Mouse (Mus musculus): ENCODE results near the gene Rasgef1b.

GRCm38 (mm10) chr5:99689909-99690308 lies 39.0 kb downstream of the Rasgef1b start:
- TF ChIP-seq KAT2A (IDR thresholded peaks at IDR 0.05; ENCODE audit: insufficient replicate concordance, low read length) (no peak), CTCF (conservative IDR thresholded peaks at IDR 0.05 in 1 of 2, IDR thresholded peaks at IDR 0.05 in 1 of 2; ENCODE audit: low read depth in 2 of 2, low read length in 2 of 2) (no peak), MXI1 (IDR thresholded peaks at IDR 0.05; ENCODE audit: low read depth, low read length) (no peak), CHD1 (IDR thresholded peaks at IDR 0.05; ENCODE audit: low read depth, low read length) (no peak), EP300 (IDR thresholded peaks at IDR 0.05; ENCODE audit: low read length) (no peak), CHD2 (IDR thresholded peaks at IDR 0.05; ENCODE audit: low read length) (no peak), POLR2A (IDR thresholded peaks at IDR 0.05; ENCODE audit: low read depth, low read length) (no peak), ZMIZ1 (IDR thresholded peaks at IDR 0.05; ENCODE audit: low read depth, low read length) (no peak), NELFE (IDR thresholded peaks at IDR 0.05; ENCODE audit: low read depth, low read length) (no peak)
